Mouse (Mus musculus) lung, adult 2 months (tissue): Measurements from ENCODE around the gene Acr.

ENCODE experiments used
- CTCF ChIP-seq: fragments of 200-500 bp; IDR thresholded peaks from 2 replicates; pipeline ENCODE4 v1.5.1; 2011; ENCODE audit warnings: mild to moderate bottlenecking, low read length, control low read depth; ENCODE audit not compliant: insufficient read depth
- POLR2A ChIP-seq: fragments of 200-500 bp; IDR thresholded peaks from 2 replicates; pipeline ENCODE4 v1.6.1; 2011; ENCODE audit warnings: low read depth, mild to moderate bottlenecking, control low read depth, low read length, borderline replicate concordance; ENCODE audit errors: extremely low read depth

- TF ChIP-seq CTCF (no peak), POLR2A (no peak)
These were observed 45.4 kb upstream of the Acr start for GRCm38 (mm10) chr15:89522566-89523282.
